Mouse (Mus musculus): Measurements from ENCODE around the gene Axin2.

GRCm38 (mm10) chr11:108920158-108920635 lies at the start of gene Axin2:
- no peak for TF ChIP-seq CTCF (IDR thresholded peaks at IDR 0.05; ENCODE audit: extremely low read depth, insufficient read depth, insufficient read length, insufficient replicate concordance)
- no peak for TF ChIP-seq POLR2A (IDR thresholded peaks at IDR 0.05; ENCODE audit: low read depth, low read length)

All from spleen, adult 2 months (tissue).